Mouse (Mus musculus) bone marrow, adult 2 months (tissue): Measurements from ENCODE around the gene Zfp791. TPM values are rescaled to one million over a fixed set of nuclear protein-coding genes. Genes with fewer than 3 reads are reported as not detected.
"Not testable (repeated sequence)": the region's sequence is repeated elsewhere in the genome, so short reads cannot be mapped to it uniquely, and the experiment has no call there.

Experiments
- H3K27ac ChIP-seq: fragments of 200-500 bp; 2 replicates; pipeline ENCODE4 v1.5.1; 2012; ENCODE audit warnings: low read depth, mild to moderate bottlenecking, control low read depth, inconsistent platforms, low read length; ENCODE audit not compliant: control insufficient read depth, poor library complexity, insufficient read depth
- H3K4me1 ChIP-seq: fragments of 200-500 bp; 2 replicates; pipeline ENCODE4 v1.6.1; 2011; ENCODE audit warnings: low read length; ENCODE audit not compliant: control insufficient read depth, insufficient read depth
- H3K4me3 ChIP-seq: fragments of 200-500 bp; replicated peaks from 2 replicates; pipeline ENCODE3; 2011; ENCODE audit warnings: mild to moderate bottlenecking, low read depth, low read length, control low read depth; ENCODE audit not compliant: control insufficient read depth
- CTCF ChIP-seq: fragments of 200-500 bp; IDR thresholded peaks from 2 replicates; pipeline ENCODE4 v1.5.1; 2011; ENCODE audit warnings: low read length, control low read depth; ENCODE audit not compliant: control insufficient read depth, insufficient read depth
- POLR2A ChIP-seq: fragments of 200-500 bp; IDR thresholded peaks from 2 replicates; pipeline ENCODE4 v1.6.1; 2011; ENCODE audit warnings: low read depth, mild to moderate bottlenecking, control low read depth, low read length, borderline replicate concordance; ENCODE audit not compliant: control insufficient read depth
- WGBS: fragments of 180-500 bp; shearing (Covaris S2); methylation state at CpG from one replicate; pipeline ENCODE4 v1.1.7; 2018; 5-methylcytosine and 5-hydroxymethylcytosine counted together
- polyA plus RNA-seq: library from polyadenylated mRNA; stranded (reverse); fragments of >200 nt; gene quantifications from 2 replicates; pipeline ENCODE4 v1.2.4, GENCODE M21; 2011; ENCODE audit warnings: low replicate concordance; ENCODE audit not compliant: missing spikeins, insufficient read depth, insufficient read length

The Zfp791 gene
- polyA plus RNA-seq, 1 experiment: not detected

- TF ChIP-seq POLR2A (no peak), CTCF (no peak)
- no peaks in the 10 kb centered on the region for H3K4me1 ChIP-seq
- H3K27ac ChIP-seq: no peak overlapping the region
- WGBS: 87% methylated on average over 21 of the region's 21 CpGs
- no peak overlapping the region for H3K4me3 ChIP-seq
Measured at GRCm38 (mm10) chr8:85091526-85092090, 31.3 kb downstream of the Zfp791 start.

DNA sequence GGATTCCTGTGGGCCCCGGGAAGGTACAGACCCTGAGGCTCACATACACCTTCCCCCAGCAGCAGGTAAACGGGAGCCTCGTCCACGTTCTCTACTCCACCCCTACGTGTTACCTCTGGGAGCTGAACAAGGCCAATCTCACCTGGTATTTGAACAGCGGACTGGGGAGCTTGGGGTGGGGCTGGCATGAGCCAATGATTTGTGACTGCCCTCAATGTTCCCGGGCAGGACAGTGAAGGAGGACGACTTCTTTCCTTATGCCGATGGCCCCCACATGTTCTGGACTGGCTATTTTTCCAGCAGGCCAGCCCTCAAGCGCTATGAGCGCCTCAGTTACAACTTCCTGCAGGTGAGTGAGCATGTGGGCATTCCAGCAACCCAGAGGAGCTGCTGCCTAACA, 32.0 kb downstream of the Zfp791 start:
- 87% methylated on average over 11 of the region's 11 CpGs for WGBS
- no peak for TF ChIP-seq POLR2A
- no peak for TF ChIP-seq CTCF

GRCm38 (mm10) chr8:85088771-85089170, 34.1 kb downstream of the Zfp791 start:
- Histone ChIP-seq H3K27ac (no peak overlapping the region), H3K4me3 (no peak overlapping the region), H3K4me1 (no peaks in the 10 kb centered on the region; the same call in 1 of the 2 replicates)
- no peak for TF ChIP-seq POLR2A
- TF ChIP-seq CTCF: no peak
- 69% methylated on average over 2 of the region's 2 CpGs for WGBS

More for the DNA sequence above, 32.0 kb downstream of the Zfp791 start:
- H3K4me1 ChIP-seq: no peaks in the 10 kb centered on the region
- H3K4me3 ChIP-seq: no peak overlapping the region
- no peak overlapping the region for H3K27ac ChIP-seq

DNA sequence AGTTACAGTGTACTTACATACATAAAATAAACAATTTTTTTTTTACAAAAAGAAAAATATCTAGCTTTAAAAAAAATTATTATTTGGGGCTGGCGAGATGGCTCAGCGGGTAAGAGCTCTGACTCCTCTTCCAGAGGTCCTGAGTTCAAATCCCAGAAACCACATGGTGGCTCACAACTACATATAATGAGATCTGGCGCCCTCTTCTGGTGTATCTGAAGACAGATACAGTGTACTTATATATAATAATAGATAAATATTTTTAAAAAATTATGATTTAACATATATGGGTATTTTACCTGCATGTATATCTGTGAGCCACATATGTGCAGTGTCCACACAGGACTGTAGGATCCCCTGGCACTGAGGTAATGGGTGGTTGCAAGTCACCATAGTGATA, 36.7 kb downstream of the Zfp791 start:
- Histone ChIP-seq H3K4me1 (no peaks in the 10 kb centered on the region; the same call in 1 of the 2 replicates), H3K4me3 (no peak overlapping the region), H3K27ac (no peak overlapping the region)
- 71% methylated on average over 3 of the region's 3 CpGs for WGBS
- TF ChIP-seq CTCF (0 out of 2 replicates have a peak, but pooled peaks have one; percentile 4), POLR2A (no peak)

GRCm38 (mm10) chr8:85084633-85085032, 38.3 kb downstream of the Zfp791 start:
- 12% methylated on average over 8 of the region's 8 CpGs for WGBS
- Histone ChIP-seq H3K4me1 (no peaks in the 10 kb centered on the region; the same call in 1 of the 2 replicates), H3K27ac (peak overlapping the region; percentile 58; the same call in 1 of the 2 replicates), H3K4me3 (peak overlapping the region; percentile 91)
- TF ChIP-seq POLR2A (no peak), CTCF (no peak)

- WGBS: under 1% methylated on average over 30 of the region's 30 CpGs
- H3K4me1 ChIP-seq: no peaks in the 10 kb centered on the region; the same call in 1 of the 2 replicates
- TF ChIP-seq CTCF (no peak; the same call in 1 of the 2 replicates), POLR2A (peak; percentile 93)
- peak within 1 kb of the TSS; percentile 91 for H3K4me3 ChIP-seq
- peak within 1 kb of the TSS; percentile 82 for H3K27ac ChIP-seq
Measured at GRCm38 (mm10) chr8:85083108-85083813, 39.6 kb downstream of the Zfp791 start, which contains the start of gene Man2b1. Man2b1 (plus strand) TSS chr8:85083270.

DNA sequence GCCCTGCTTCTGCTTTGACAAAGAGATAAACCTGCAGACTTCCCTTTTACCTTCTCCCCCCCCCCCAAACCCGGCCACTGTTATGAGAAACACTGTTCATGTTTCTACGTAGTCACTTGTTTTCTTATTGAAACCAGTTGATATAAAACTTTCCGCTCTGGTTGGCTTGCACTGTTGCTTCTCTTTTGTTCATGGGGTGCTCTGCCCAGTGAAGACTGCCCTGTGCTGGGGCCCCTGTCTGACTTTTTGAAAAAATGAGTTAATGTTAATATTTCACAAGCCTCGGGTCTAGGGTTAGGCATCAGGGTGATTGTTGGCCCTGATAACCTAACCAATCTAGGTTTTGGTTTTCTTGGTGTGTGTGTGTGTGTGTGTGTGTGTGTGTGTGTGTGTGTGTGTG, 40.7 kb downstream of the Zfp791 start:
- H3K27ac ChIP-seq: peak overlapping the region; percentile 88
- not testable (repeated sequence) for H3K4me3 ChIP-seq, H3K4me1 ChIP-seq
- WGBS: 17% methylated on average over 4 of the region's 4 CpGs

- WGBS: 0% methylated on average over 9 of the region's 9 CpGs
- no peak for TF ChIP-seq POLR2A
- TF ChIP-seq CTCF: no peak
- Histone ChIP-seq H3K4me3 (peak within 1 kb of the TSS; percentile 94), H3K27ac (peak within 1 kb of the TSS; percentile 88), H3K4me1 (no peaks in the 10 kb centered on the region; the same call in 1 of the 2 replicates)
Measured at GRCm38 (mm10) chr8:85081216-85081555, 41.7 kb downstream of the Zfp791 start, which contains the start of gene Wdr83. Wdr83 (minus strand) TSS chr8:85081306.
